Mouse (Mus musculus) MEL (cell line): Measurements from ENCODE around the gene Ifitm3. TPM values are rescaled to one million over a fixed set of nuclear protein-coding genes. Genes with fewer than 3 reads are reported as not detected.

Experiments used
- DNase-seq: peaks from one replicate; pipeline ENCODE4 v3.0.0; 2011; ENCODE audit warnings: low read depth, low spot score
- H3K27ac ChIP-seq: 2 replicates; pipeline ENCODE4 v1.5.1; 2012; ENCODE audit warnings: low read depth, mild to moderate bottlenecking, control low read depth, low read length, moderate library complexity; ENCODE audit not compliant: control insufficient read depth
- H3K27me3 ChIP-seq, 2 experiments: fragments of 150-350 bp in 1 of 2; sonication (generic) in 1 of 2; 2 replicates each; pipeline ENCODE4 v1.6.1; 2012; ENCODE audit warnings: low read length in 2 of 2, mild to moderate bottlenecking in 2 of 2, improper control_type of control experiment in 1 of 2, moderate library complexity in 1 of 2; ENCODE audit not compliant: insufficient read depth in 2 of 2, control insufficient read depth in 1 of 2
- H3K36me3 ChIP-seq, 2 experiments: 2 replicates each; pipeline ENCODE4 v1.6.1; 2012 to 2014; ENCODE audit warnings: low read length in 2 of 2, improper control_type of control experiment in 1 of 2, inconsistent platforms in 1 of 2, mild to moderate bottlenecking in 1 of 2; ENCODE audit not compliant: insufficient read depth in 2 of 2, control insufficient read depth in 1 of 2
- H3K4me1 ChIP-seq, 2 experiments: fragments of 150-350 bp in 1 of 2; sonication (generic) in 1 of 2; 2 replicates each; pipeline ENCODE4 v1.6.1; 2012; ENCODE audit warnings: low read length in 2 of 2, improper control_type of control experiment in 1 of 2, mild to moderate bottlenecking in 1 of 2; ENCODE audit not compliant: insufficient read depth in 2 of 2, control insufficient read depth in 1 of 2
- H3K4me3 ChIP-seq, 2 experiments: fragments of 150-350 bp in 1 of 2; sonication (generic) in 1 of 2; 2 replicates each; pipeline ENCODE4 v1.5.1; 2012; ENCODE audit warnings: low read depth in 2 of 2, low read length in 2 of 2, mild to moderate bottlenecking in 2 of 2, moderate library complexity in 2 of 2, control low read depth in 1 of 2, improper control_type of control experiment in 1 of 2; ENCODE audit not compliant: control insufficient read depth in 1 of 2, insufficient read depth in 1 of 2
- H3K79me2 ChIP-seq: 2 replicates; pipeline ENCODE4 v1.6.1; 2012; ENCODE audit warnings: mild to moderate bottlenecking, low read length, moderate library complexity; ENCODE audit not compliant: control insufficient read depth, poor library complexity, insufficient read depth
- H3K9ac ChIP-seq: 2 replicates; pipeline ENCODE4 v1.6.1; 2012; ENCODE audit warnings: low read depth, mild to moderate bottlenecking, control low read depth, low read length, moderate library complexity; ENCODE audit not compliant: control insufficient read depth, poor library complexity, severe bottlenecking
- H3K9me3 ChIP-seq: fragments of 150-350 bp; sonication (generic); replicated peaks from 2 replicates; pipeline ENCODE4 v1.6.1; 2012; ENCODE audit warnings: mild to moderate bottlenecking, low read length, improper control_type of control experiment, moderate library complexity; ENCODE audit not compliant: insufficient read depth
- CHD1 ChIP-seq: IDR thresholded peaks from 2 replicates; pipeline ENCODE4 v1.6.1; 2012; ENCODE audit warnings: low read depth, mild to moderate bottlenecking, inconsistent platforms, low read length, improper control_type of control experiment
- CHD2 ChIP-seq: IDR thresholded peaks from 2 replicates; pipeline ENCODE4 v1.6.1; 2011; ENCODE audit warnings: low read length, improper control_type of control experiment
- CTCF ChIP-seq, 3 experiments: IDR thresholded peaks in 2 of 3; conservative IDR thresholded peaks in 1 of 3; 2 replicates each; pipeline ENCODE4 v1.5.1; 2011 to 2012; ENCODE audit warnings: low read length in 3 of 3, low read depth in 2 of 3, mild to moderate bottlenecking in 2 of 3, improper control_type of control experiment in 1 of 3, inconsistent platforms in 1 of 3, mixed read lengths in 1 of 3, moderate library complexity in 1 of 3; ENCODE audit not compliant: control insufficient read depth in 1 of 3, insufficient read depth in 1 of 3, poor library complexity in 1 of 3, severe bottlenecking in 1 of 3
- ETS1 ChIP-seq: IDR thresholded peaks from 2 replicates; pipeline ENCODE4 v1.6.1; 2012; ENCODE audit warnings: low read depth, mild to moderate bottlenecking, inconsistent platforms, low read length, improper control_type of control experiment, moderate library complexity
- GATA1 ChIP-seq: IDR thresholded peaks from 2 replicates; pipeline ENCODE4 v1.6.1; 2011; ENCODE audit warnings: low read depth, low read length, improper control_type of control experiment
- HCFC1 ChIP-seq: IDR thresholded peaks from 2 replicates; pipeline ENCODE4 v1.6.1; 2012; ENCODE audit warnings: low read depth, mild to moderate bottlenecking, inconsistent platforms, low read length, improper control_type of control experiment, moderate library complexity
- JUND ChIP-seq: IDR thresholded peaks from 2 replicates; pipeline ENCODE4 v1.6.1; 2011; ENCODE audit warnings: low read depth, mild to moderate bottlenecking, improper control_type of control experiment, low read length
- MAX ChIP-seq: IDR thresholded peaks from 2 replicates; pipeline ENCODE4 v1.6.1; 2011; ENCODE audit warnings: low read length, improper control_type of control experiment
- MEF2A ChIP-seq: IDR thresholded peaks from 2 replicates; pipeline ENCODE4 v1.6.1; 2014; ENCODE audit warnings: low read depth, mild to moderate bottlenecking, inconsistent platforms, low read length, improper control_type of control experiment; ENCODE audit not compliant: poor library complexity, insufficient replicate concordance, severe bottlenecking; ENCODE audit errors: extremely low read depth
- MXI1 ChIP-seq: IDR thresholded peaks from 2 replicates; pipeline ENCODE4 v1.6.1; 2011; ENCODE audit warnings: mild to moderate bottlenecking, low read depth, low read length, improper control_type of control experiment
- NELFE ChIP-seq: IDR thresholded peaks from 2 replicates; pipeline ENCODE4 v1.6.1; 2011; ENCODE audit warnings: low read depth, low read length, improper control_type of control experiment
- NRF1 ChIP-seq: IDR thresholded peaks from 2 replicates; pipeline ENCODE4 v1.6.1; 2014; ENCODE audit warnings: low read depth, mild to moderate bottlenecking, inconsistent platforms, low read length, improper control_type of control experiment, moderate library complexity; ENCODE audit not compliant: poor library complexity, insufficient read depth, severe bottlenecking
- POLR2A ChIP-seq, 2 experiments: IDR thresholded peaks; 2 replicates each; pipeline ENCODE4 v1.6.1; 2011 to 2012; ENCODE audit warnings: low read length in 2 of 2, mild to moderate bottlenecking in 2 of 2, control low read depth in 1 of 2, improper control_type of control experiment in 1 of 2, low read depth in 1 of 2, moderate library complexity in 1 of 2; ENCODE audit not compliant: control insufficient read depth in 1 of 2, insufficient read depth in 1 of 2, poor library complexity in 1 of 2
- POLR2AphosphoS5 ChIP-seq: IDR thresholded peaks from 2 replicates; pipeline ENCODE4 v1.6.1; 2012; ENCODE audit warnings: low read depth, borderline replicate concordance, mild to moderate bottlenecking, inconsistent platforms, low read length, moderate library complexity, mixed read lengths
- RAD21 ChIP-seq: IDR thresholded peaks from 2 replicates; pipeline ENCODE4 v1.6.1; 2011; ENCODE audit warnings: mild to moderate bottlenecking, low read depth, low read length, improper control_type of control experiment
- RCOR1 ChIP-seq: IDR thresholded peaks from 2 replicates; pipeline ENCODE4 v1.6.1; 2012; ENCODE audit warnings: low read depth, mild to moderate bottlenecking, inconsistent platforms, low read length, improper control_type of control experiment
- SIN3A ChIP-seq: IDR thresholded peaks from 2 replicates; pipeline ENCODE4 v1.6.1; 2012; ENCODE audit warnings: low read length, improper control_type of control experiment, inconsistent platforms
- SMC3 ChIP-seq: IDR thresholded peaks from 2 replicates; pipeline ENCODE4 v1.6.1; 2011; ENCODE audit warnings: low read depth, low read length, improper control_type of control experiment
- USF1 ChIP-seq: IDR thresholded peaks from 2 replicates; pipeline ENCODE4 v1.6.1; 2014; ENCODE audit warnings: low read depth, mild to moderate bottlenecking, inconsistent platforms, low read length, improper control_type of control experiment, moderate library complexity
- USF2 ChIP-seq, 2 experiments: IDR thresholded peaks; 2 replicates each; pipeline ENCODE4 v1.6.1; 2011 to 2012; ENCODE audit warnings: improper control_type of control experiment in 2 of 2, low read length in 2 of 2, borderline replicate concordance in 1 of 2, inconsistent platforms in 1 of 2, low read depth in 1 of 2, mild to moderate bottlenecking in 1 of 2; ENCODE audit not compliant: insufficient read depth in 1 of 2
- ZC3H11A ChIP-seq: IDR thresholded peaks from 2 replicates; pipeline ENCODE4 v1.6.1; 2012; ENCODE audit warnings: low read depth, mild to moderate bottlenecking, inconsistent platforms, low read length, improper control_type of control experiment
- ZKSCAN1 ChIP-seq: IDR thresholded peaks from 2 replicates; pipeline ENCODE4 v1.6.1; 2012; ENCODE audit warnings: low read depth, mild to moderate bottlenecking, inconsistent platforms, low read length, improper control_type of control experiment, moderate library complexity
- ZMIZ1 ChIP-seq: IDR thresholded peaks from 2 replicates; pipeline ENCODE4 v1.6.1; 2012; ENCODE audit warnings: low read depth, mild to moderate bottlenecking, inconsistent platforms, low read length, improper control_type of control experiment, moderate library complexity
- polyA plus RNA-seq, 2 experiments: library from polyadenylated mRNA; stranded (reverse) in 1 of 2; unstranded in 1 of 2; fragments of >175 nt in 1 of 2; fragments of >200 nt in 1 of 2; gene quantifications; 2 replicates each; pipeline versions ENCODE4 v1.2.1 to v1.2.4; 2012; ENCODE audit warnings: low replicate concordance in 2 of 2, low read depth in 1 of 2; ENCODE audit not compliant: insufficient read length in 2 of 2, insufficient read depth in 1 of 2, missing spikeins in 1 of 2
- total RNA-seq: library from RNA; depleted of rRNA; stranded (reverse); fragments of 300-350 nt; gene quantifications from 2 replicates; pipeline ENCODE4 v1.2.3, GENCODE M21; 2012

Gene Ifitm3
- total and polyA plus RNA-seq, 3 experiments = 6.4 to 12.8 TPM; not detected in 1

GRCm38 (mm10) chr7:140987182-140988138, 23.1 kb downstream of the Ifitm3 start:
- Histone ChIP-seq H3K27me3 (peaks cover 0 to 4% of the 10 kb centered on the region in 2 experiments; a peak in 3 of 4 replicates), H3K27ac (no peak overlapping the region), H3K36me3 (no peaks in the 10 kb centered on the region), H3K9ac (no peak overlapping the region), H3K9me3 (no peaks in the 10 kb centered on the region), H3K4me1 (no peaks in the 10 kb centered on the region), H3K79me2 (no peaks in the 10 kb centered on the region), H3K4me3 (no peak overlapping the region)
- no peak for TF ChIP-seq HCFC1
- no peak for TF ChIP-seq MEF2A
- TF ChIP-seq CHD2 = no peak
- TF ChIP-seq ETS1 = no peak
- TF ChIP-seq SIN3A = no peak
- TF ChIP-seq RCOR1 = no peak
- TF ChIP-seq POLR2AphosphoS5 = no peak
- no peak for DNase-seq

GRCm38 (mm10) chr7:140982971-140983370, 27.6 kb downstream of the Ifitm3 start:
- TF ChIP-seq CTCF (IDR thresholded peaks at IDR 0.05 in 2 of 3, conservative IDR thresholded peaks at IDR 0.05 in 1 of 3; ENCODE audit: control insufficient read depth in 1 of 3, insufficient read depth in 1 of 3, low read depth in 2 of 3, low read length in 3 of 3, poor library complexity in 1 of 3, severe bottlenecking in 1 of 3) = no peak
- no peak for TF ChIP-seq ZKSCAN1
- no peak for TF ChIP-seq POLR2A (IDR thresholded peaks at IDR 0.05; ENCODE audit: control insufficient read depth in 1 of 2, insufficient read depth in 1 of 2, low read depth in 1 of 2, low read length in 2 of 2, poor library complexity in 1 of 2)
- TF ChIP-seq JUND = no peak
- TF ChIP-seq CHD1 = no peak
- no peak for TF ChIP-seq MEF2A
- TF ChIP-seq MXI1 = no peak
- no peak for TF ChIP-seq ZC3H11A
- TF ChIP-seq RAD21 = no peak
- no peak for TF ChIP-seq MAX
- no peak for TF ChIP-seq NRF1
- TF ChIP-seq USF1 = no peak
- no peak for TF ChIP-seq ETS1
- TF ChIP-seq SMC3 = no peak
- TF ChIP-seq GATA1 = no peak
- no peak for TF ChIP-seq USF2 (IDR thresholded peaks at IDR 0.05; ENCODE audit: borderline replicate concordance in 1 of 2, insufficient read depth in 1 of 2, low read depth in 1 of 2, low read length in 2 of 2)
- TF ChIP-seq ZMIZ1 = no peak
- TF ChIP-seq NELFE = no peak
- TF ChIP-seq, all 39 proteins: peak for 0
- Histone ChIP-seq H3K9ac (no peak overlapping the region), H3K36me3 (no peaks in the 10 kb centered on the region), H3K79me2 (no peaks in the 10 kb centered on the region), H3K27me3 (peaks cover 0 to 3% of the 10 kb centered on the region in 2 experiments; a peak in 2 of 4 replicates), H3K4me1 (no peaks in the 10 kb centered on the region), H3K4me3 (no peak overlapping the region), H3K9me3 (no peaks in the 10 kb centered on the region), H3K27ac (no peak overlapping the region)
- DNase-seq = no peak
